Mouse (Mus musculus) lung, adult 2 months (tissue): Measurements from ENCODE around the gene Usp32.

Source experiments
- CTCF ChIP-seq: fragments of 200-500 bp; IDR thresholded peaks from 2 replicates; pipeline ENCODE4 v1.5.1; 2011; ENCODE audit warnings: mild to moderate bottlenecking, low read length, control low read depth; ENCODE audit not compliant: insufficient read depth
- POLR2A ChIP-seq: fragments of 200-500 bp; IDR thresholded peaks from 2 replicates; pipeline ENCODE4 v1.6.1; 2011; ENCODE audit warnings: low read depth, mild to moderate bottlenecking, control low read depth, low read length, borderline replicate concordance; ENCODE audit errors: extremely low read depth

- TF ChIP-seq CTCF = no peak
- no peak for TF ChIP-seq POLR2A
Measured at GRCm38 (mm10) chr11:84992996-84993395, 147.0 kb downstream of the Usp32 start.
